Mouse (Mus musculus): Measurements from ENCODE around the gene Lrrc4. TPM values are rescaled to one million over a fixed set of nuclear protein-coding genes. Genes with fewer than 3 reads are reported as not detected.
A peak's percentile ranks its signal among the peaks of the same experiment; 100 is the strongest.

The Lrrc4 gene
- polyA plus RNA-seq, 1 experiment from 2014 or later, result 5.9 TPM

- peaks cover 54% of the 10 kb centered on the region for H3K36me3 ChIP-seq
These were observed 11.8 kb downstream of the Lrrc4 start for GRCm38 (mm10) chr6:28819509-28820358.

GRCm38 (mm10) chr6:28817039-28817438 lies 14.5 kb downstream of the Lrrc4 start:
- 71% methylated on average over 9 of the region's 9 CpGs for WGBS
- ATAC-seq (ENCODE audit: low read depth), result no peak
- Histone ChIP-seq H3K9me3 (no peaks in the 10 kb centered on the region), H3K4me1 (replicated peaks) (peaks cover 62% of the 10 kb centered on the region), H3K36me3 (peaks cover 51% of the 10 kb centered on the region), H3K4me2 (no peak overlapping the region), H3K27me3 (no peaks in the 10 kb centered on the region), H3K9ac (no peak overlapping the region), H3K4me3 (no peak overlapping the region), H3K27ac (replicated peaks) (no peak overlapping the region)

More at GRCm38 (mm10) chr6:28819509-28820358, 11.8 kb downstream of the Lrrc4 start:
- no peak overlapping the region for H3K4me2 ChIP-seq
- ATAC-seq (ENCODE audit: low read depth), result peak; percentile 81
- H3K27me3 ChIP-seq, result no peaks in the 10 kb centered on the region
- 35% methylated on average over 13 of the region's 13 CpGs for WGBS
- H3K9me3 ChIP-seq, result no peaks in the 10 kb centered on the region
- H3K4me1 ChIP-seq (replicated peaks), result peaks cover 65% of the 10 kb centered on the region
- H3K9ac ChIP-seq, result 0 out of 2 replicates have a peak overlapping the region, but pooled peaks have one; percentile 31
- H3K27ac ChIP-seq (replicated peaks), result peak overlapping the region; percentile 72
- H3K4me3 ChIP-seq, result no peak overlapping the region

GRCm38 (mm10) chr6:28814895-28815294 lies 16.7 kb downstream of the Lrrc4 start:
- Histone ChIP-seq H3K9ac (no peak overlapping the region), H3K4me2 (no peak overlapping the region), H3K9me3 (no peaks in the 10 kb centered on the region), H3K27me3 (no peaks in the 10 kb centered on the region), H3K36me3 (peaks cover 60% of the 10 kb centered on the region), H3K27ac (replicated peaks) (no peak overlapping the region), H3K4me1 (replicated peaks) (peaks cover 42% of the 10 kb centered on the region), H3K4me3 (no peak overlapping the region)
- ATAC-seq (ENCODE audit: low read depth), result no peak
- 86% methylated on average over 2 of the region's 2 CpGs for WGBS

- ATAC-seq (ENCODE audit: low read depth), result no peak
- Histone ChIP-seq H3K27ac (replicated peaks) (no peak overlapping the region; the same call in 1 of the 2 replicates), H3K27me3 (no peaks in the 10 kb centered on the region), H3K36me3 (peaks cover 64% of the 10 kb centered on the region), H3K4me2 (no peak overlapping the region), H3K4me3 (no peak overlapping the region), H3K9me3 (no peaks in the 10 kb centered on the region), H3K9ac (no peak overlapping the region), H3K4me1 (replicated peaks) (peaks cover 24% of the 10 kb centered on the region)
- WGBS, result 89% methylated on average over 9 of the region's 9 CpGs
These were observed 18.5 kb downstream of the Lrrc4 start for GRCm38 (mm10) chr6:28813057-28813456.

- WGBS, result 91% methylated on average over 5 of the region's 5 CpGs
- H3K9ac ChIP-seq, result no peak overlapping the region
- H3K4me3 ChIP-seq, result no peak overlapping the region
- H3K4me2 ChIP-seq, result no peak overlapping the region
- H3K36me3 ChIP-seq, result peaks cover 15% of the 10 kb centered on the region
- no peak for ATAC-seq (ENCODE audit: low read depth)
- H3K9me3 ChIP-seq, result no peaks in the 10 kb centered on the region
- no peaks in the 10 kb centered on the region for H3K27me3 ChIP-seq
- no peak overlapping the region for H3K27ac ChIP-seq (replicated peaks)
- H3K4me1 ChIP-seq (replicated peaks), result no peaks in the 10 kb centered on the region
These were observed 26.8 kb downstream of the Lrrc4 start for GRCm38 (mm10) chr6:28804751-28805150.

GRCm38 (mm10) chr6:28803678-28804279 lies 27.8 kb downstream of the Lrrc4 start:
- WGBS, result 90% methylated on average over 6 of the region's 6 CpGs

GRCm38 (mm10) chr6:28800976-28801375 lies 30.6 kb downstream of the Lrrc4 start:
- Histone ChIP-seq H3K36me3 (no peaks in the 10 kb centered on the region; the same call in 1 of the 2 replicates), H3K9ac (no peak overlapping the region), H3K9me3 (no peaks in the 10 kb centered on the region), H3K4me3 (no peak overlapping the region), H3K27me3 (no peaks in the 10 kb centered on the region), H3K4me2 (no peak overlapping the region), H3K27ac (replicated peaks) (no peak overlapping the region), H3K4me1 (replicated peaks) (peaks cover 10% of the 10 kb centered on the region)
- no peak for ATAC-seq (ENCODE audit: low read depth)
- 85% methylated on average over 3 of the region's 3 CpGs for WGBS

More at GRCm38 (mm10) chr6:28803678-28804279, 27.8 kb downstream of the Lrrc4 start:
- Histone ChIP-seq H3K4me3 (no peak overlapping the region), H3K36me3 (peaks cover 6% of the 10 kb centered on the region), H3K27me3 (no peaks in the 10 kb centered on the region), H3K9me3 (no peaks in the 10 kb centered on the region), H3K27ac (replicated peaks) (no peak overlapping the region), H3K4me2 (no peak overlapping the region), H3K4me1 (replicated peaks) (no peaks in the 10 kb centered on the region), H3K9ac (no peak overlapping the region)
- no peak for ATAC-seq (ENCODE audit: low read depth)

- no peak overlapping the region for H3K9ac ChIP-seq
- no peaks in the 10 kb centered on the region for H3K9me3 ChIP-seq
- H3K27ac ChIP-seq (replicated peaks), result no peak overlapping the region
- ATAC-seq (ENCODE audit: low read depth), result no peak
- H3K4me1 ChIP-seq (replicated peaks), result peaks cover 21% of the 10 kb centered on the region
- WGBS, result 84% methylated on average over 2 of the region's 2 CpGs
- no peaks in the 10 kb centered on the region; the same call in 1 of the 2 replicates for H3K36me3 ChIP-seq
- H3K27me3 ChIP-seq, result no peaks in the 10 kb centered on the region
- H3K4me3 ChIP-seq, result no peak overlapping the region
- H3K4me2 ChIP-seq, result no peak overlapping the region
These were observed 31.7 kb downstream of the Lrrc4 start for GRCm38 (mm10) chr6:28799818-28800217.

GRCm38 (mm10) chr6:28795792-28796515 lies 35.6 kb downstream of the Lrrc4 start:
- Histone ChIP-seq H3K4me1 (replicated peaks) (peaks cover 25% of the 10 kb centered on the region), H3K4me2 (peak overlapping the region; percentile 21; the same call in 1 of the 2 replicates), H3K4me3 (no peak overlapping the region), H3K27ac (replicated peaks) (peak overlapping the region; percentile 55), H3K27me3 (no peaks in the 10 kb centered on the region), H3K9ac (peak overlapping the region; percentile 22), H3K9me3 (no peaks in the 10 kb centered on the region), H3K36me3 (no peaks in the 10 kb centered on the region)
- peak; percentile 21 for ATAC-seq (ENCODE audit: low read depth)
- 75% methylated on average over 16 of the region's 16 CpGs for WGBS

- Histone ChIP-seq H3K4me2 (peak overlapping the region; percentile 21), H3K4me1 (replicated peaks) (peaks cover 30% of the 10 kb centered on the region)
These were observed 36.2 kb downstream of the Lrrc4 start for GRCm38 (mm10) chr6:28795380-28795779.

GRCm38 (mm10) chr6:28791809-28792208 lies 39.7 kb downstream of the Lrrc4 start:
- WGBS, result 83% methylated on average over 3 of the region's 3 CpGs
- H3K4me3 ChIP-seq, result no peak overlapping the region
- H3K36me3 ChIP-seq, result no peaks in the 10 kb centered on the region
- H3K9ac ChIP-seq, result no peak overlapping the region
- no peaks in the 10 kb centered on the region for H3K9me3 ChIP-seq
- ATAC-seq (ENCODE audit: low read depth), result no peak
- no peak overlapping the region for H3K27ac ChIP-seq (replicated peaks)
- no peaks in the 10 kb centered on the region for H3K27me3 ChIP-seq
- no peak overlapping the region for H3K4me2 ChIP-seq
- peaks cover 37% of the 10 kb centered on the region for H3K4me1 ChIP-seq (replicated peaks)

More at GRCm38 (mm10) chr6:28795380-28795779, 36.2 kb downstream of the Lrrc4 start:
- no peak overlapping the region for H3K4me3 ChIP-seq
- H3K36me3 ChIP-seq, result no peaks in the 10 kb centered on the region
- WGBS, result 12% methylated on average over 9 of the region's 9 CpGs
- H3K9ac ChIP-seq, result peak overlapping the region; percentile 22
- no peaks in the 10 kb centered on the region for H3K27me3 ChIP-seq
- H3K27ac ChIP-seq (replicated peaks), result peak overlapping the region; percentile 55
- ATAC-seq (ENCODE audit: low read depth), result peak; percentile 52; the same call in 1 of the 2 replicates
- no peaks in the 10 kb centered on the region for H3K9me3 ChIP-seq

GRCm38 (mm10) chr6:28791183-28791582 lies 40.4 kb downstream of the Lrrc4 start:
- Histone ChIP-seq H3K4me1 (replicated peaks) (peaks cover 30% of the 10 kb centered on the region), H3K27ac (replicated peaks) (no peak overlapping the region), H3K9me3 (no peaks in the 10 kb centered on the region), H3K27me3 (no peaks in the 10 kb centered on the region), H3K4me3 (no peak overlapping the region), H3K36me3 (no peaks in the 10 kb centered on the region), H3K4me2 (no peak overlapping the region), H3K9ac (no peak overlapping the region)
- WGBS, result 66% methylated on average over 3 of the region's 3 CpGs
- no peak for ATAC-seq (ENCODE audit: low read depth)
